Mouse (Mus musculus) intestine, postnatal 0 days (tissue): ENCODE results near the gene Slc35e3. TPM values are rescaled to one million over a fixed set of nuclear protein-coding genes. Genes with fewer than 3 reads are reported as not detected.

ENCODE experiments used
- ATAC-seq: fragments of 200-750 bp; cut with Nextera tagmentation; 2 replicates; pipeline ENCODE4 v1.8.0; 2017; ENCODE audit warnings: mild to moderate bottlenecking, moderate TSS enrichment, moderate library complexity
- H3K27ac ChIP-seq: fragments of 300-500 bp; sonication (generic); 2 replicates; pipeline ENCODE4 v1.5.1; 2014; ENCODE audit warnings: mild to moderate bottlenecking, low read depth, low read length, moderate library complexity
- H3K27me3 ChIP-seq: fragments of 300-500 bp; sonication (generic); replicated peaks from 2 replicates; pipeline ENCODE4 v1.6.1; 2014; ENCODE audit warnings: low read length, mixed read lengths; ENCODE audit not compliant: control insufficient read depth, insufficient read depth
- H3K36me3 ChIP-seq: fragments of 300-500 bp; sonication (generic); 2 replicates; pipeline ENCODE4 v1.6.1; 2014; ENCODE audit warnings: mild to moderate bottlenecking, moderate library complexity; ENCODE audit not compliant: control insufficient read depth, insufficient read depth
- H3K4me1 ChIP-seq: fragments of 300-500 bp; sonication (generic); replicated peaks from 2 replicates; pipeline ENCODE4 v1.6.1; 2014; ENCODE audit warnings: antibody characterized with exemption, low read length, mixed read lengths; ENCODE audit not compliant: control insufficient read depth, insufficient read depth
- H3K4me2 ChIP-seq: fragments of 300-500 bp; sonication (generic); replicated peaks from 2 replicates; pipeline ENCODE4 v1.6.1; 2014; ENCODE audit warnings: low read depth, mild to moderate bottlenecking, moderate library complexity
- H3K4me3 ChIP-seq: fragments of 300-500 bp; sonication (generic); 2 replicates; pipeline ENCODE4 v1.5.1; 2014; ENCODE audit warnings: low read depth, low read length
- H3K9ac ChIP-seq: fragments of 300-500 bp; sonication (generic); 2 replicates; pipeline ENCODE4 v1.6.1; 2014; ENCODE audit warnings: mild to moderate bottlenecking, low read depth, low read length
- H3K9me3 ChIP-seq: fragments of 300-500 bp; sonication (generic); 2 replicates; pipeline ENCODE4 v1.6.1; 2016; ENCODE audit warnings: mixed run types; ENCODE audit not compliant: control insufficient read depth
- CTCF ChIP-seq: sonication (generic); IDR thresholded peaks from 2 replicates; pipeline ENCODE4 v1.5.1; 2016; ENCODE audit warnings: low read depth, mild to moderate bottlenecking, control low read depth, antibody characterized with exemption, moderate library complexity
- WGBS: fragments of 180-500 bp; shearing (Covaris S2); extraction: QIAGEN DNeasy Blood & Tissue Kit; methylation state at CpG from one replicate; pipeline ENCODE4 v1.1.7; 2014; 5-methylcytosine and 5-hydroxymethylcytosine counted together
- polyA plus RNA-seq: library from polyadenylated mRNA; unstranded; fragments of >200 nt; fragmentation: Nextera tagmentation; extraction: Ambion mirVana; gene quantifications from 2 replicates; pipeline ENCODE4 v1.2.1, GENCODE M21; 2015

The Slc35e3 gene
- polyA plus RNA-seq, 1 experiment from 2014 or later: 13.5 TPM

GRCm38 (mm10) chr10:117764598-117764997 is 18.4 kb upstream of the Slc35e3 start:
- Histone ChIP-seq H3K27me3 (no peaks in the 10 kb centered on the region), H3K27ac (peak overlapping the region; percentile 35; the same call in 1 of the 2 replicates), H3K9me3 (no peaks in the 10 kb centered on the region), H3K4me3 (no peak overlapping the region), H3K9ac (no peak overlapping the region), H3K4me2 (no peak overlapping the region), H3K36me3 (peaks cover 70% of the 10 kb centered on the region), H3K4me1 (no peaks in the 10 kb centered on the region)
- 50% methylated on average over 6 of the region's 6 CpGs for WGBS
- peak; percentile 92 for ATAC-seq
- TF ChIP-seq CTCF: no peak

GRCm38 (mm10) chr10:117763588-117764190 is 17.5 kb upstream of the Slc35e3 start:
- TF ChIP-seq CTCF: no peak
- peaks cover 76% of the 10 kb centered on the region for H3K36me3 ChIP-seq
- no peak overlapping the region for H3K4me2 ChIP-seq

GRCm38 (mm10) chr10:117762966-117763365 is 16.8 kb upstream of the Slc35e3 start:
- 97% methylated on average over 12 of the region's 12 CpGs for WGBS
- H3K27me3 ChIP-seq: no peaks in the 10 kb centered on the region
- H3K4me1 ChIP-seq: no peaks in the 10 kb centered on the region
- H3K4me3 ChIP-seq: no peak overlapping the region
- H3K9me3 ChIP-seq: no peaks in the 10 kb centered on the region
- no peak overlapping the region for H3K9ac ChIP-seq
- H3K36me3 ChIP-seq: peaks cover 76% of the 10 kb centered on the region
- no peak overlapping the region for H3K4me2 ChIP-seq
- ATAC-seq: no peak
- TF ChIP-seq CTCF: no peak
- H3K27ac ChIP-seq: no peak overlapping the region

More at GRCm38 (mm10) chr10:117763588-117764190, 17.5 kb upstream of the Slc35e3 start:
- Histone ChIP-seq H3K9ac (no peak overlapping the region), H3K27me3 (no peaks in the 10 kb centered on the region), H3K4me1 (no peaks in the 10 kb centered on the region), H3K4me3 (no peak overlapping the region), H3K9me3 (no peaks in the 10 kb centered on the region), H3K27ac (no peak overlapping the region)
- 95% methylated on average over 16 of the region's 16 CpGs for WGBS
- ATAC-seq: no peak

GRCm38 (mm10) chr10:117762281-117762830 is 16.2 kb upstream of the Slc35e3 start:
- WGBS: 83% methylated on average over 2 of the region's 2 CpGs
- no peak for ATAC-seq
- Histone ChIP-seq H3K9ac (no peak overlapping the region), H3K4me1 (no peaks in the 10 kb centered on the region), H3K9me3 (no peaks in the 10 kb centered on the region), H3K36me3 (peaks cover 78% of the 10 kb centered on the region), H3K27me3 (no peaks in the 10 kb centered on the region), H3K4me3 (no peak overlapping the region), H3K27ac (no peak overlapping the region), H3K4me2 (no peak overlapping the region)
- TF ChIP-seq CTCF: no peak

- Histone ChIP-seq H3K4me1 (no peaks in the 10 kb centered on the region), H3K4me3 (no peak overlapping the region), H3K27me3 (no peaks in the 10 kb centered on the region), H3K36me3 (peaks cover 81% of the 10 kb centered on the region), H3K4me2 (no peak overlapping the region), H3K27ac (no peak overlapping the region), H3K9ac (no peak overlapping the region), H3K9me3 (no peaks in the 10 kb centered on the region)
- WGBS: 92% methylated on average over 6 of the region's 6 CpGs
- no peak for ATAC-seq
- no peak for TF ChIP-seq CTCF
Observed at GRCm38 (mm10) chr10:117761551-117761950, 15.4 kb upstream of the Slc35e3 start.

- TF ChIP-seq CTCF: no peak
- Histone ChIP-seq H3K36me3 (peaks cover 78% of the 10 kb centered on the region), H3K4me2 (no peak overlapping the region), H3K27ac (no peak overlapping the region), H3K27me3 (no peaks in the 10 kb centered on the region), H3K9ac (no peak overlapping the region), H3K9me3 (no peaks in the 10 kb centered on the region), H3K4me1 (no peaks in the 10 kb centered on the region), H3K4me3 (no peak overlapping the region)
- WGBS: 89% methylated on average over 9 of the region's 9 CpGs
- no peak for ATAC-seq
Observed at GRCm38 (mm10) chr10:117760831-117761335, 14.7 kb upstream of the Slc35e3 start.
